Mouse (Mus musculus) spleen, postnatal 36 days (tissue): ENCODE results near the gene Nrap.
A peak's percentile ranks its signal among the peaks of the same experiment; 100 is the strongest.

Source experiments
- DNase-seq, 2 experiments: peaks; one replicate each; pipeline ENCODE4 v3.0.0; 2022; ENCODE audit warnings: low spot score in 2 of 2, mixed read lengths in 1 of 2

Gene Nrap

DNA sequence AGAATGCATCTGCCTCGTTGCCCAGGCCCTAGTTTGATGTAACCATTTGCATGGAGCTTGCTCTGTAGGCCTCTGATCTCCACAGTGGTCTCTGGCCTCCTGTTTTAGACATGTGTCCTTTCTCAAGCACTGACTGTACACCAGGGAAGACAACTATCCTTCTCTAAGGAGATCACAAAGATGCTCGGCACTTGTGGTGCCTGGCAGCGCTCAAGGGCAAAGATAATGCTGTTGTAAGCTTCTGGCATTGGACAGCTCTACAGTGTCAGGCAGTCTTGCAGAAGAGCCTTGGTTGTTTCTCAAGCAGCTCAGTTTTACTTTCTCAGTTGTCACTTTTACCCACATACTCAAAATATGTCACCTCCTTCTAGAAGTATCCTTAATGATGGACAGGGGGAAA, 73.3 kb downstream of the Nrap start:
- DNase-seq, result no peak

DNA sequence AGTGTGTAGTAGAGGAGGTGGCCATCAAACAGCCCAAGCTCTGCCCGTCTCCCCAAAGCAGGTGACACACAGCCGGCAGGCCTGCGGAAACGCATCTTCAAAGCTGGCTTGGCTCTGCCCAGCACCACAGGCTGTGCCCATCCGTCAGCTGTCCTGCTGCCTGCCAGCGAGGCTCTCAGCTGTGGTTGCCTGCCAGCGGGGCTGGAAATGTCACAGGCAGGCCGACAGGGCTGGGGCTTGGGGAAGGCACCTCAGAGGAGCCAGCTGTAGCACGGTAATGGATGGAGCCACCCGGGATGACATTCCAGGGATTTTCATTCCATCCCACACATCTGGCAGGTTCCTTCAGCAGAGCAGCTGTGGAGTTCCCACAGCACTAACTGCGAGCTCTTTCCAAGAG, 89.0 kb downstream of the Nrap start:
- DNase-seq, result no peak

DNA sequence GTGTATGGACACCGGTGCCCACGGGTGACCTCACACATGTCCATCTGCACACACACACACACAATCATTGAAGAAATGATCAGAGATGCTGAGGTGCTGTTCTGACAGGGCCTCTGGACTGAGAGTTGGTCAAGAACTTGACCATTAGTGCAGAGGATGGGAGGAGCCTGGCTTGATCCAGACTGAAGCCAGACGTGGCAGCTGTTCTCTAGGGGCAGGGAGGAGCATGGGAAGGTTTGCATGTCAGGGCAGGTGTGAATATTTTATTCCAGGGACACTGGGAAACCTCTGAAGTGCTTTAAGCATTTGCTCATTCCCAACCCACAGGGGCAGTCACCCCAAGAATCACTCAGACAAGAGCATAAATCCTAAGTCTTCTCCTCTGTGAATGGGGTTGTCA, 92.6 kb downstream of the Nrap start:
- no peak for DNase-seq

DNA sequence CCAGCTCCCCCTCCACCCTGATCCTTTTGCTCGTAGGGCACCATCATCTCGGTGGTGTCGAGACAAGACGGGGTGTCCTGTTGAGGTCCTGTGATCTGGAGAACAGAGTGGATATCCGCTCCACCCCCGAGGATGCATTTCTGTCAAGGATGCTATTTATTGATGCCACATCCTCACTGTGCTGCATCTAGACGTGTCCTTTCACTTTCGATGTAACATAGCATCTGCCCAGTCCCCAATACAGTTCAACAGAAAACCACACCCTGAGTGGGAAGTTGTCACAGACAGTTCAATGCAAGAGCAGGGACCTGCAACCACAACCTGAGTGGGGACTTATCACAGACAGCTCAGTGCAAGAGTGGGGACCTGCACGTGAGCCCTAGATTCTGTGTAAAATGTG, 93.2 kb downstream of the Nrap start:
- no peak for DNase-seq

DNA sequence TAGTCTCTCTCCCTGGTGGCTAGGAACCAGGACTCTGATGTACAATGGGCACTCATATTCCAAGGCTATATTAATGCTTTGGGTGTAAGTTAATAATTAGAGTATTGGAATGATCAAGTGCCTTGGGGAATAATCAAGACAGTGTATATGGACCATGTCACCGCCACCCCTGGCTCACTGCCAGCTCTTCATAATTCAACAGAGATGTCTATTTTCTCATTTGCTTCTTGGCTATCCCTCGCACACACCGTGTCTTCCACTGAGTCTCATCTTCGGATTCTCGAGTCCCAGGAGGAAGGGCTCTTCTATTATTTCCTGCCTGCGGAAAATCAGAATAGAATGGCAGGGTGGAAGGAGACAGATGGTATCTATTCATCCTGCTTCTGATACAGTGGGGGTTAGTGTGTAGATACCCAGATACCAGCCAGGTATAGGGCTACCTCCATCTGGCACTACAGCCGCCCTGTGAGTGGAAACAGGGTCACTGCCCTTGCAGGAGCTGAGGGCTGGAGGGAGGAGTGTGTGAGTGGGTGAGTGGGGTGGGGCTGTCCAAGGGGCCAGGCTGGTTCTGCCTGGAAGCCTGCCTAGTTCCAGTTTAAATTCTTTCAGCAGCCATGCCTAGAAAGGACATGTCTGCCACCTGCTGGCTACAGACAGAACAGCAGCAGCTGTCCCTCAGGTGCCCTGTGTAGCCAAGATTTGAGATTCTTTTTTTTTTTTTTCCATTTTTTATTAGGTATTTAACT, 95.0 kb downstream of the Nrap start:
- DNase-seq, result peak in 1 of 2 experiments; percentile 9

DNA sequence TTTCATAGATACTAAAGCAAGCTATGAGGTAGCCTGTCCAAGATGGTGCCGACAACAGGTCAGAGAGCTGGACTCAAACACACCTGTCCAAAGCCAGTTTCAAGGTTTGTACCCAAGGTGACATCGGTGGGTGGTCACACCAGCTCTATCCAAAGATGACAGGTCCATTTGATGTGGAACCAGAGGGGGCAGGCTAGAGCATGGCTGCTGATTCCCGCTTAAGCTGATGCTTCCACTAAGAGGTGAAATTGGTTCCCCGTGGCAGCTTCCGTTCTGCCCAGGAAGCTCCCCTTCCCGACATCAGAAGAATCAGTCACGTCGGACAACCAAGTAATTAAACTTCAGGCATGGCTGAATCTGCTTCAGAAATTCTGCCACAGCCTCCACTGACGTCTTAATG, 97.5 kb downstream of the Nrap start:
- DNase-seq, result no peak

DNA sequence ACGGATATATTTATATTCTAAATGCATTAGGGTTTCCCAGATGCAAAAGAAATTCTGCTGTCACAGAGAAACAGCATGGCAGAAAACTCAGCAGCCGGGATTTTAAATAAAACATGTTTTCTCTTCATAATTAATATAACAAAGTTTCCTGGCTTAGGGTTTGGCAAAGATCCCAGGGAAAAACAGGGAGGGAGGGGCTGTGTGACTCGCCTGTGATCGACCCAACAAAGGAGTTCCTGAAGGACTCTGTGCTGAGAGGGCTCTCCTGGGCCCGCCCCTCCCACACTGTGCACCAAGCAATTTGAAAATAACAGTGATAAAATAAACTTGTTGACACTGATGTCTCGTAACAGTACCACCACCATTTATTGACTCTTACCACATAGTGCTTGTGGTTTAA, 97.9 kb downstream of the Nrap start:
- no peak for DNase-seq

DNA sequence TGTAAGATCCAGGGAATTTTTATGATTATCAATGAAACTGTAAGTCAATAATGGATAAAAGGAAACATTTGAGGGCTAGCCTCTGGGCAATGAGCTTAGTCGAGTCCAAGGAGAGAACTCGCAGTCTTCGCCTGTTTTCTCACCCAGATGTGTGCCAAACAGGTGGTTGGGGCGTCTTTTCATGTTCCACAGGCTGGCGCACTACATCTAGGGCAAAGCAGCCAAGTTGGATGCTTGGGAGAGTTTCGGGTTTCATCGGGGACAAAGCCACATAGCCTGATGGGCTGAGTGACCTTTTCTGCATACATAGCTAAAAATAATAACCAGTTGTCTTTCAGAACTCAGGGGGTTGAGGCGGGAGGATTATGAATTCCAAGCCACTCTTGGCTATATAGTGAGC, 100.2 kb downstream of the Nrap start:
- no peak for DNase-seq

DNA sequence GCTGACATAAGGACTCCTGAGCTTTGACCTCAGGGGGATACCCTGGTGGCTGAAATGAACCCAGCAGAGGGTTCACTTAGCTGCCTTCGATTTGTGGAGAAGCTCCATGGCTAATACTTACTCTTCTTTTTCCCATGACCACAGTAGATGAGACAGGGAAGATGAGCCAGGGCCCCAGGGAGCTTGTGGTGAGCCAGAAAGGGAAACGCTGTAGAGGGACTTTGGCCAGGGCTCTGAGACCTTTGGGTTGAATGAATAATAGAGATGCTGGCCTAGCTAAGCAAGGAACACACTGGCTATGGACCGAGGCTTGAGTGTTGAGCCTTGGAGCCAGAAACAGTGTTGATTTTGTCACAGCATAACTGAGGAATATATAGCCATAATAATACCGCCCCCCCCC, 101.4 kb downstream of the Nrap start:
- no peak for DNase-seq

DNA sequence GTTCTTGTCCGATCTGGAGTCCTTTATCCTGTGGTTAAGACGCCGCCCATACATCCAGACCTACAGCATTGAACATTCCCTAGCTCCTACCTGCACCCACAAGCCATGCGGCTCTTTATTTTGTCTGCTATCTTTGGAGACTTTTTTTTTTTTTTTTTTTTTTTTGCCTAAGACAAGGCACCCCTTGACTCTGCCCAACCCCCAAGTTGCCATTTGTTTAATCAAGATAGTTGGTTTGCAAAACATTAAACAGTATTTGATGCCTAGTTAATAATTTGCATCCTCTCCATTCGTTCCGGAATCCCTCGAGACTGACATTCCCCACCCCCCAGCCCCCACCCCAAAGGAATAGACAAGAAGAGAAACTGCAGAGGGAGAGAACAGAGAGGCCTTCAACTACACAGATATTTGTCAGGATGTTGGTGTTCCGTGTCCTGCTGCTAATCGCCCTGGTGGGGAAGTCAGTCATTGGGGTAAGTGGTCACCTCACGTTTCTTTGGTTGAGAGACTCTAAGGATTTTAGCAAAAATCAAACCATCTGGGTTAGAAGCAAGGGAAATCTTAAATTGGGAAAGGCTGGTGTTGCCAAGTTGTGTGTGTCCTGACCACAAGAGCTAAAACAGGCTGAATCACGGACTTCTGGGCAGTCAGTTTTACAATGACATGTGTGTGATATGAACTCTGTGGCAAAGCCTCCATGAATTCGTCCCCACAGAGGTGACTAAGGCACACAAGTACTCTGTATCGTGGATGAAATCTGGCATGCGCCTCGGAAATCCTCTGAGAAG, 102.1 kb downstream of the Nrap start:
- DNase-seq, result no peak

DNA sequence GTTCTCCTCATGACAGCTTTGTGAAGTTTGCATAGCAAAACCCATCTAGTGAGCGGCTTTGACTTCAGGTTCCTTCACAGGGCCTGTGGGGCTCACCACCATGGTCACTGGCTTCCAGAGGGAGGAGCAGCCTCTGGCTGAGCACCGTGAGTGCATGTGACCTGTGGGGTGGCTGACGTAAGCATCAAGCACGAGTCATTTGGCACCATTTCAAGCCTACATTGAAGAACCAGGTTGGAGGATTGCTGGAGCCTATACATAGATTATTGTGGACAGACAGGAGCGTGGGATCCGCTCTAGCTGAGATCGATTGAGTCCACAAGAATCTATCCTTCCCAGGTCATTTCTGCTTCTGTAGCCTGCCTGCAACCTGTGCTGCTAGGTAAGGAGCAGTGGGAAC, 103.0 kb downstream of the Nrap start, which contains the start of gene Habp2:
Gene Habp2, plus strand, starts transcription at position 272 of the 400 bp plus-strand sequence.
- no peak for DNase-seq

DNA sequence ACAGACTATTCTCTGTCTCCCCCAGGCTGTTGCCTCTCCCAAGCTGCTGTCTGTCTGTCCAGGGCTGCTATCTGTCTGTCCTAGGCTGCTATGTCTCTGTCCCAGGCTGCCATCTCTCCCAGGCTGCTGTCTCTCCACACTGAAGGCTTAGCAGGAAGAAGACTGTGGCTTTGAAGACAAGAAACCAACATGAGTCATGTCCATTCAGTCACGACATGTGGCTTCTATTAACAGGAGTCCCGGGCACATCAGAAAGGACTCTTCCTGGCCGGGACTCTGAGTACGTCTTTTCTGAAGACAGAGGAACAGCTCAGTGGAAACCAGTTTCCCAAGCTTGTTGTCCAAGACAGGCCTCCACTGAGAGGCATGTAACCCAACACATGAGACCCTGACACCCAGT, 104.6 kb downstream of the Nrap start:
- no peak for DNase-seq

DNA sequence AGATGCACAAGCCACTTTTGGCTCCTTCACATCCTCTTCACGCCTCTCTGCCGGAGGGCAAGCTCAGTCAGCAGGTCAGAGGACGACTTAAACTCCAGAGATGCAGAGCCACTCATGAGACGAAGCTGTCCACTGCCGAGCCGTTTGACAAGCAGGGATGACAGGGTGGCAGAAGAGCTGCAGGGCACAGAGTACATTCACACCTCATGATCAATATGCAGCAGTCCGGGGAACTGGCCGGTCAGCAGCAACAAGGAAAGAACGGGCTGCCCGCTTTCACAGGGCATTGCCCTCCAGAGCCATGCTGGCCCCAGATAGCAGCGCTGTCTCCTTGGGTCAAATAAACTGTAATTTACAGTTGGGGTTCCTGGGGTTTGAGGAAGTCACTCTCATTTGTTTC, 111.5 kb downstream of the Nrap start:
- no peak for DNase-seq

DNA sequence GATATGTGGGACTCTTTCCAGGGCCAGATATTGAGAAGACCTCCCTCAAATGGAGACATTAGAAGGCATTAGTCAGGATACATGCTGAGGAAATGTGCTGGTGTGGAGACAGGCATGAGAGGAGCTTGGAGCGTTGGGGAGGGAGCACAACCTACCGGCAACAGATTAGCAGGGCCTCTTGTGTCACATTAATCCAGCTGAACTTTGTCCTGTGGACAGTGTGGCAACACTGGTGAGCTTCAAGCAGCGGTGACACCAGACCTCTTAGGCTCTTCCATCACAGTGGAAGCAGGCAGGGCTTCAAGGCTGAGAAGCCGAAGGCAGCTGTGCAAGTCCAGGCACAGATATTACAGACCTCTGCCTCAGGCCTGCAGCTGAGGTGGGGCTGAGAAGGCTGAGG, 111.9 kb downstream of the Nrap start:
- no peak for DNase-seq

DNA sequence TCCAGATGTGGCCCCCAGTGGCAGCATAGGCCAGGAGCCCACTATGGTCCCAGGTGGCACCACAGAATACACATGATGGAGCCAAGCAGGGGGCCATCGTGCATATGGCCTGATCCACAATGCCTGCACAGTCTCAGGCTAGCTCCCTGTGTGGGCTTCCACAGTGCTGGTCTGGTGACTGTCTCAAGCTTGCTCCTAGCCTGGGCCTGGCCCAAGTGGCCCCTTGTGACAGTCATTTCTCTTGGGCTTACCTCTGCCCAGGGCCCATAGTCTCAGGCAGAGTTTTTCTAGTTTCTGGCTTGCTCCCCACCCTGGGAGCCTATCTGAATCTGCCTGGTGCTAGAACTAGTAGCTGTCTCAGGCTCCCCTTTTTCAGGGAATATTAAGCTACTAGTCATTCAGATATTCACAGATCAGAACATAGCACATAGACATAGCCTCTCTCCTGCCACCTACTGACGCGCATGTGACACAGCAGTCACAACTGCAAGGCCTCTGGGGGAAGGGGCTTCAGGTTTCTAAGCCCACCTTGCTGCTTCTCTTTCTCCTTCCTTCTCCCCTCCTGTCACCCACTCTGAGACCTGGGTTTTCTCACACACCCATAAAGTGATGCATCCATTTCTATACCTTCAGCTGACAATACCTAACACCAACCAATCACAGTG, 112.6 kb downstream of the Nrap start:
- no peak for DNase-seq

DNA sequence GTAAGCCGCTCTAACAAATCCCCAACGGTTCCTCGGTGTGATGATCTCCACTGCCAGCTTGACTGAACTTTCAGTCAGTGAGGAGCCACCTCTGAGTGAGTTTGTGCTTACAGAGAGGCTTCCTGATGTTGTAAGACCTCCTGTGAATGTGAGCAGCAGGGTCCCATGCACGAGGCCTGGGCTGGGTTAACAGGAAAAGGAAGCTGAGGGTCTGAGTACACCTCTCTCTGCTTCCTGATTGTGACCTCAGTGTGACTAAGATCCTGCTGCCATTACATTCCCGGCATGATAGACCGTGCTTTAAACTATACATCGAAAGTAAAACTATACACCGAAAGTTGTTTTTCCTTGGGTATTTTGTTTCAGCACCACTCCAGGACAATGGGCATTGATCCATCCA, 117.8 kb downstream of the Nrap start:
- no peak for DNase-seq
